Mouse (Mus musculus): ENCODE data around the gene Asb5. TPM values are rescaled to one million over a fixed set of nuclear protein-coding genes. Genes with fewer than 3 reads are reported as not detected.
"Not testable (repeated sequence)": the region's sequence is repeated elsewhere in the genome, so short reads cannot be mapped to it uniquely, and the experiment has no call there.

The Asb5 gene
- polyA plus RNA-seq, 1 experiment from 2014 or later = 1.4 TPM

DNA sequence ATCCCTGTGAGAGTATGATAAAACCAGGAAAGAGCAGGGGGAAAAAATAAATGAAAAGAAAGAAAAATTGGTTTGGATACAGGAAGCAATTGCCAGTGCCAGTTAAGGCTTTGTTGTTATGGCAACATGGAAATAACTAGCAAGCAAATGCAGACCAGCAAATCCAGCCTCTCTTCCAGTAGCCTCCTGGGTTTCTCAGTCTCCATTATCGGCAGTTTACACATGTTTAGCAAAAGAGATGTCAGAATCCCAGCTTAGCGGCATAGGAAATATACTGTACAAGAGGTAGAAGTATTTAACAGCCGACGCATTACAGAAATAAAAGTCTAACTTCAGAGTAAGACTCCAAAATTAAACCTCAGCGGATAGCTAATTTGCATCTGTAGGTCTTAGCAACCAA lies 65.3 kb downstream of the Asb5 start:
- H3K36me3 ChIP-seq = no peaks in the 10 kb centered on the region
- no peak overlapping the region for H3K4me2 ChIP-seq
- H3K9me3 ChIP-seq (replicated peaks) = no peaks in the 10 kb centered on the region
- 84% methylated on average over 5 of the region's 5 CpGs for WGBS (ENCODE audit: insufficient replicate concordance)
- no peak overlapping the region for H3K9ac ChIP-seq
- H3K4me3 ChIP-seq (replicated peaks) = no peak overlapping the region
- ATAC-seq (ENCODE audit: low read depth) (no peak), DNase-seq (no peak)
- no peak overlapping the region for H3K27ac ChIP-seq
- H3K27me3 ChIP-seq = no peaks in the 10 kb centered on the region
- no peaks in the 10 kb centered on the region for H3K4me1 ChIP-seq (replicated peaks)

DNA sequence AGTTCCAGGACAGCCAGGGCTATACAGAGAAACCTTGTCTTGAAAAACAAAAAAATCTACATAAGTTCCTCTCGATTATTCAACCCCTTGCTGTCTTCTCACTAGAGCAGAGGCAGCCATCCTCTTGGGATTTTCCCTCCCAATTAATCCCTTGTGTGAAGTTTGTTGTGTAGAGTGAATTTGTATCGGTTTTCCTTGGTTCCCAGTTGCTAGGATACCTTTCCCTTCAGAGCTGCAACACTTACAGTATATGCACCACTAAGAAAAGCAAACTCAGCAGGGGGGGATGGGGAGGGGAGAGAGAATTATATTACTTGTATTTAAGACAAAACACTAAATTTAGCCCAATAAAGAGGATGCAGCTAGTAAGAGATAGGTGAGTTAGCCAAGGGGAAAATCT lies 66.7 kb downstream of the Asb5 start:
- Histone ChIP-seq H3K4me1 (replicated peaks) (peaks cover 7% of the 10 kb centered on the region; the same call in 1 of the 2 replicates), H3K4me3 (replicated peaks) (no peak overlapping the region)

DNA sequence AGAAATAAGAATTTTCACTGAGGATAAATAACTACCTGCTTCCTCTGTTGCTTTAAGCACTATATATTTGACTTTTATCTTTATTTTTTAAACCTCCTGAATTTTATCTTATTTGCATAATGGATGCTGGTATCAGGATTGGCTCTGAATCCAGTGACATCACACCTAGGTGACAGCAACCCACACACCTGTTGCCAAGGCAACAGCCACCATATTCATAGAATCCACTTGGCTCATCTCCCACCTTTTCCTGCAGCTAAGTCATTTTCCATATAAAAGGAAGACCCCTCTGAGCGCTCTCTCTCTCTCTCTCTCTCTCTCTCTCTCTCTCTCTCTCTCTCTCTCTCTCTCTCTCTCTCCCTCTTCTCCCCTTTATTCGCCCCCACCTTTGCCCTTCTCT lies 67.6 kb downstream of the Asb5 start:
- ATAC-seq (ENCODE audit: low read depth) (no peak), DNase-seq (no peak)
- Histone ChIP-seq H3K36me3 (no peaks in the 10 kb centered on the region), H3K27ac (no peak overlapping the region), H3K4me3 (replicated peaks) (no peak overlapping the region), H3K27me3 (no peaks in the 10 kb centered on the region), H3K9ac (no peak overlapping the region), H3K9me3 (replicated peaks) (no peaks in the 10 kb centered on the region), H3K4me1 (replicated peaks) (peaks cover 7% of the 10 kb centered on the region; the same call in 1 of the 2 replicates), H3K4me2 (no peak overlapping the region)
- WGBS (ENCODE audit: insufficient replicate concordance) = 73% methylated on average over 2 of the region's 2 CpGs

More for the DNA sequence above, 66.7 kb downstream of the Asb5 start:
- Histone ChIP-seq H3K36me3 (no peaks in the 10 kb centered on the region), H3K9ac (no peak overlapping the region), H3K9me3 (replicated peaks) (no peaks in the 10 kb centered on the region), H3K4me2 (no peak overlapping the region), H3K27me3 (no peaks in the 10 kb centered on the region), H3K27ac (no peak overlapping the region)
- 37% methylated on average over 2 of the region's 2 CpGs for WGBS (ENCODE audit: insufficient replicate concordance)
- no peak for ATAC-seq (ENCODE audit: low read depth)
- DNase-seq = no peak

- no peak for DNase-seq
- 71% methylated on average over 2 of the region's 2 CpGs for WGBS (ENCODE audit: insufficient replicate concordance)
- no peak overlapping the region for H3K4me2 ChIP-seq
Observed at GRCm38 (mm10) chr8:54597386-54597785, 68.0 kb downstream of the Asb5 start.

GRCm38 (mm10) chr8:54600671-54601251 lies 71.4 kb downstream of the Asb5 start, which contains the start of gene Spata4:
Gene Spata4 (plus strand): TSS chr8:54600781.
- DNase-seq (peak; percentile 37), ATAC-seq (ENCODE audit: low read depth) (peak; percentile 67)
- Histone ChIP-seq H3K9ac (no peak within 1 kb of the TSS), H3K9me3 (replicated peaks) (no peaks in the 10 kb centered on the region), H3K4me2 (peak within 1 kb of the TSS; percentile 54), H3K4me3 (replicated peaks) (peak within 1 kb of the TSS; percentile 14; the same call in 1 of the 2 replicates), H3K27ac (no peak within 1 kb of the TSS), H3K36me3 (no peaks in the 10 kb centered on the region), H3K27me3 (no peaks in the 10 kb centered on the region), H3K4me1 (replicated peaks) (peaks cover 7% of the 10 kb centered on the region; the same call in 1 of the 2 replicates)
- whole genome bisulfite sequencing (ENCODE audit: insufficient replicate concordance) = 17% methylated on average over 21 of the region's 21 CpGs

More at GRCm38 (mm10) chr8:54597386-54597785, 68.0 kb downstream of the Asb5 start:
- H3K9ac ChIP-seq = no peak overlapping the region
- no peak for ATAC-seq (ENCODE audit: low read depth)
- no peaks in the 10 kb centered on the region for H3K27me3 ChIP-seq
- H3K4me1 ChIP-seq (replicated peaks) = peaks cover 7% of the 10 kb centered on the region; the same call in 1 of the 2 replicates
- H3K4me3 ChIP-seq (replicated peaks) = no peak overlapping the region
- H3K9me3 ChIP-seq (replicated peaks) = no peaks in the 10 kb centered on the region
- H3K36me3 ChIP-seq = no peaks in the 10 kb centered on the region
- no peak overlapping the region for H3K27ac ChIP-seq

- no peak for ATAC-seq (ENCODE audit: low read depth)
- no peaks in the 10 kb centered on the region for H3K27me3 ChIP-seq
- H3K4me1 ChIP-seq (replicated peaks) = peaks cover 7% of the 10 kb centered on the region; the same call in 1 of the 2 replicates
- H3K9ac ChIP-seq = no peak overlapping the region
- H3K9me3 ChIP-seq (replicated peaks) = no peaks in the 10 kb centered on the region
- no peaks in the 10 kb centered on the region for H3K36me3 ChIP-seq
- H3K4me2 ChIP-seq = no peak overlapping the region
- no peak overlapping the region for H3K4me3 ChIP-seq (replicated peaks)
- no peak for DNase-seq
- no peak overlapping the region for H3K27ac ChIP-seq
- 51% methylated on average over 4 of the region's 4 CpGs for WGBS (ENCODE audit: insufficient replicate concordance)
Observed at GRCm38 (mm10) chr8:54603440-54603839, 74.1 kb downstream of the Asb5 start.

DNA sequence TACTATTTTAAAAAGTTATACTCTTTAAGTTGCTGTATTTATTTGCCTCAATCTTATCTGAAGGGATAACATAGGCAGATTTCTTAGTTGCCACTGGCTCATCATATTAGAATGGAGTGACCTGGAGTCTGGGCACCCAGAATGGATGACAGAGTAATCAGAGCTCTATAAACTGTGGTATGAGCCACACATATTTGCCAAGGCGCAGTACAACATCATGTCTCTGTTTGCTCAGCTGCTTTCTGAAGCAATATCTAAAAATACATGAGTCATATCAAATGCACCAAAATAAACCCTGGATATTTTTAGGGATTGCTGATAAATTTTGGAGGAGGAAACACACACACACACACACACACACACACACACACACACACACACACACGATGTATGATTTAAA lies 80.0 kb downstream of the Asb5 start:
- Histone ChIP-seq H3K4me3 (replicated peaks) (no peak overlapping the region), H3K9me3 (replicated peaks) (no peaks in the 10 kb centered on the region), H3K4me2 (no peak overlapping the region), H3K27ac (no peak overlapping the region), H3K9ac (no peak overlapping the region), H3K4me1 (replicated peaks) (no peaks in the 10 kb centered on the region), H3K36me3 (no peaks in the 10 kb centered on the region), H3K27me3 (no peaks in the 10 kb centered on the region)
- ATAC-seq (ENCODE audit: low read depth) (no peak), DNase-seq (no peak)
- WGBS (ENCODE audit: insufficient replicate concordance) = 66% methylated on average over 2 of the region's 2 CpGs

DNA sequence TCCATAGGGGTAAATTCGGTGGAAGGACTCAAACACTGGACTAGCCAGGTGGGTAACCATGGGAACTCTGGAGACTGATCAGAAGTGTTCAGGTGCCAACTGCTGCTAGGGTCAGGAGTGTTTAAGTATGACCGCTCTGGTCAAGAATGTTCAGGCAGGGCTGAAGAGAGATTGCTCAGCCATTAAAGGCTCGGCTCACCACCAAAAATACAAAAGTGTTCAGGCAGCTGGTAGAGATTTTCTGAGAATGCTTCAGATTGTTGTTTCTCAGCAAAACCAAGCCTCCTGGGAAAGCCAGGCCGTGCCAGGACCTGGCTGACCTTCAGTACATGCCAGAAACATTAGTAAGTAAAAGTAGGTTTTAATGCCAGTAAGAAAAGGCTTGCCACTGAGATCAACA lies 80.9 kb downstream of the Asb5 start:
- Histone ChIP-seq H3K27me3 (no peaks in the 10 kb centered on the region), H3K36me3 (no peaks in the 10 kb centered on the region), H3K4me1 (replicated peaks) (no peaks in the 10 kb centered on the region), H3K4me2 (no peak overlapping the region), H3K9ac (no peak overlapping the region), H3K9me3 (replicated peaks) (no peaks in the 10 kb centered on the region), H3K4me3 (replicated peaks) (no peak overlapping the region), H3K27ac (no peak overlapping the region)
- DNase-seq = no peak
- 59% methylated on average over 4 of the region's 4 CpGs for WGBS (ENCODE audit: insufficient replicate concordance)
- ATAC-seq (ENCODE audit: low read depth) = no peak

DNA sequence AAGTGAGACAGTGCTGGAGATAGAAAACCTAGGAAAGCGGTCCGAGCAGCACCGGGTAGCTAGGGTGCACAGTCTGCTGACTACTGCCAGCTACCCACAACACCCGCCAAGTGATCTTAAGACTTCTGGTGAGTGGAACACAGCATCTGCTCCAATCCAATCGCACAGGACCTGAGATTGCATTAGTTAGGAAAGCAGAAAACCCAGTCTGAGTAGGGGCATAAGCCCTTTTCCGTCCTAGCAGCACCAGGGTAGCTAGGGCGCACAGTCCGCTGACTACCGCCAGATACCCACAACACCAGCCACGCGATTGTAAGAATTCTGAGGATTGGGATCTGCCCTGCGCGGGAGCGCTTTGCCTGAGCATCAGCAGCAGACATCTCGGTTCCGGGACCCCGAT lies 87.3 kb downstream of the Asb5 start:
- H3K4me3 ChIP-seq (replicated peaks); H3K9ac ChIP-seq; H3K27ac ChIP-seq; ATAC-seq (ENCODE audit: low read depth); DNase-seq; H3K4me2 ChIP-seq; H3K36me3 ChIP-seq; H3K9me3 ChIP-seq (replicated peaks); H3K4me1 ChIP-seq (replicated peaks); H3K27me3 ChIP-seq: not testable (repeated sequence)
- 71% methylated on average over 17 of the region's 17 CpGs for WGBS (ENCODE audit: insufficient replicate concordance)

Other genes with a start within 250 kb of the Asb5 start
- gene Spcs3, start 418 bp downstream of the Asb5 start, polyA plus RNA-seq (2015; fragmentation: Nextera tagmentation; extraction: Ambion mirVana) = 71.9 and 96.4 TPM in 2 replicates
- not detected in 2 replicates for gene Spata4, start 71.2 kb downstream of the Asb5 start, polyA plus RNA-seq (2015; fragmentation: Nextera tagmentation; extraction: Ambion mirVana)